Mouse (Mus musculus) lung, postnatal 4 days (tissue): ENCODE measurements around the gene 4930544D05Rik.

Experiments used
- DNase-seq, 2 experiments: peaks; one replicate each; pipeline ENCODE4 v3.0.0; 2021

Gene 4930544D05Rik

DNA sequence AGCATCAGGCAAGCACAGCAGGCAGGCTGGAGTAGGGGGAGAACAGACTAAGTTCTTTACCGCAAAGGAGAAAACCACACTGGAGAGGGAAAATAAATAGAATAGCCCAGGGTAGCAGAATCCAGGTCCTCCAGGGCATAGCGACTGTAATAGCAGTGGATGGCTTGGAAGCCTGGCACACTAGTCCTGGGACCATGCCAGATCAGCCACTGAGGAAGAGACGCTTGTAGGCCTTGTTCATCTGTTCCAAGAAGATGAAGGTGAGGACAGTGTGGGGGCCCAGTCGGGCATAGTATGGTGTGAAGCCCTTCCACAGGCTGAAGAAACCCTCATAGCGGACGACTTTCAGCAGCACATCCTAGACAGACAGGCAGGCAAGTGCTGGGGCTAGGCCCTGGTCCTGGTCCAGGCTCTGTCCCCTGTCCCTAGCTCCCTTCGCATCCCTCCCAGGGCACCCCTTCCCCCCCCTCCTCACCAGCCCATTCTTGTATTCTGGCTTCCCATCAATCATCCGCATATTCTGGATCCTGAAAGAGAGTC is 29.0 kb downstream of the 4930544D05Rik start:
- DNase-seq: no peak

DNA sequence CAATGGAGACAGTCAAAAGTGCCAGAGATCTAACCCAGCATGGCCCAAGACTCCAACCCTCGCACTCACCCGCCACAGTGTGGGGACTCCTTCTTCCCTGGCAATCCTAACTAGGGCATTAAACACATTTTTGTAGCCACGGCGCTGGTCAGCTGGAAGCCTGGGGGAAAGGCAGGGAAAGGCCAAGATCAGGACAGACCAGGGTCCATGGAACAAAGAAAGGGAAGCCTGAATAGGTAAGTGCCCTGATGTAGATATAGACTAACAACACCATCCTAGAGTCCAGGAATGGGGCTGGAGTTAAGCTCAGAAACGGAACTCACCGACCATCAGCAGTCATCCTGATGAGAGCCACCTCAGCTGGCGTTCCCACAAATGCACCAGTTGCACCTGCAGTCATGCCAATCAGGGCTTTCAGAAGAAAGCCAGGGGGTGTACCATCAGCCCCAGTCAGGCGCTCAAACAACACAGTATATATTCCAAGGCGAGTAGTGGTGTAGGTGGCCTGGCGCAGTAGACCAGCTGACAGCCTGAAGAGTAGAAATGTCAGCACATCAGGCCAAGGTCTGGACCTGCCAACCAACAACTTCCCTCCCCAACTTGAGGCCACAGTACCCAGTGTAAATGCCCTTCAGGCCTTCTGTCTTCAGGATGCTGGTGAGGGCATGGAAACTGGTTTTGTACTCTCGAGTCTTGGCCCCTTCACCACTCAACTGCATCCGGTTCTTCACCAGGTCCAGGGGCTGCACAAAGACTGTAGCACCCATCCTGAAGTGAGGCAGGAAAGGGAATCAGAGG is 30.0 kb downstream of the 4930544D05Rik start:
- no peak for DNase-seq

DNA sequence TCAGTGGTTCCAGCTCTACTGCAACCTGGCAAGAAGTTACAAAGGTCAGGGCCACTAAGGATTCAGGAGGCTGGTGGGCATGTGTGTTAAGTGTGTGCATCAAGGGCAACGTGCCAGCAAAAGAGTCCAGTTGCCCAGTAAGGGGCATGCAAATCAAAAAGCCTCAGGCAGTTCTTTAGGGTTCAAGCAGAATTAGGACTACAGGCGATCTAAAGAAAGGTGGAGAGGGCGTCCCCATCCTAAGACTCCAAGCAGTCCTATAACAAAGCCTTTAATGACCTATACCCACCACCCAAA is 30.6 kb downstream of the 4930544D05Rik start:
- no peak for DNase-seq

DNA sequence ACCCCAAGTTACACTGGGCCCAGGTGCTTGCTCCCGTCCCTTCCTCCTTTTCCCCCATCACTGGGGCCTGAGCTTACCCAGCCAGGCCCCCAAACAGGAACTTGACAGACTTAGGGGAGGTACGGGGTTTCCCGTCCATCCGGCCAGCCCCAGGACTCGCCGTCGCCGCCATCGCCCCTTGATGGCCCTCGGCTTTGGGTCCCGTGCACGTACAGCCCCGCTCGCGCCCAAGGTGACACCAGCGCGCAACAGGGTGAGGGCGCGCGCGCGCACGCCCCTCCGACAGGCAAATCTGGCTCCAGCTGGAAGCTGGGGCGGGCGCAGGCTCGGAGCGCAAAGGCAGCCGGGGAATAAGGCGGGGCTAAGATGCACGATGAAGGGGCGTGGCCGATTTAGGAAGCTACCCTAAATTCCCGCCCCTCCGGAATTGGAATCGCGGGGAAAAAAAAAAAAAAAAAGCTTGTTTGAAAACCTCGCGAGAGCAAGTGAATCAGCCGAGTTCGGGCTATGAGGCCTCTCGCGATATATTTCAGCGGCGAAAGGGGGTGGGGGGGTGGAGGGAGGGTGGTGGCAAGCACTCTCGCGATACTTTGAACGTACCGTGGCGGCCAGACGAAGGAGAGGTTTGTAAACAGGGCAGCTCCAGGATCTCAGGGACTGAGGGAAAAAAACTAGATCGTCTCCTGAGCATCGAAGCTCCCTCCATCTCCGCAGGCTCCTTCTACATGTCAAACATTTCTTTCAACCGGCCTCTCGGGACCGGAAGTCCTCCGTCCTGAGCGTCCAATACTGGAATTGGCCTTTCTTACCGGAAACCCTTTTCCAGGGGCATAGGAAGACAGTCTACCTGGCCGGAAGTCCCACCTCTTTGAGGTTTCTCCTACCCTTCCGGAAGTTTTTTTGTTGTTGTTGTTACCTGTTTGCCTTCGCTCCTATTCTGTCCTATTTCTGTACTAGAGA is 31.3 kb downstream of the 4930544D05Rik start, which contains the start of the genes Rnf167 and Slc25a11:
Rnf167 (plus strand) TSS at position 545 of the 960 bp plus-strand sequence.
Slc25a11 (minus strand) TSS at position 789 of the 960 bp plus-strand sequence.
- peak; percentile 98 for DNase-seq

DNA sequence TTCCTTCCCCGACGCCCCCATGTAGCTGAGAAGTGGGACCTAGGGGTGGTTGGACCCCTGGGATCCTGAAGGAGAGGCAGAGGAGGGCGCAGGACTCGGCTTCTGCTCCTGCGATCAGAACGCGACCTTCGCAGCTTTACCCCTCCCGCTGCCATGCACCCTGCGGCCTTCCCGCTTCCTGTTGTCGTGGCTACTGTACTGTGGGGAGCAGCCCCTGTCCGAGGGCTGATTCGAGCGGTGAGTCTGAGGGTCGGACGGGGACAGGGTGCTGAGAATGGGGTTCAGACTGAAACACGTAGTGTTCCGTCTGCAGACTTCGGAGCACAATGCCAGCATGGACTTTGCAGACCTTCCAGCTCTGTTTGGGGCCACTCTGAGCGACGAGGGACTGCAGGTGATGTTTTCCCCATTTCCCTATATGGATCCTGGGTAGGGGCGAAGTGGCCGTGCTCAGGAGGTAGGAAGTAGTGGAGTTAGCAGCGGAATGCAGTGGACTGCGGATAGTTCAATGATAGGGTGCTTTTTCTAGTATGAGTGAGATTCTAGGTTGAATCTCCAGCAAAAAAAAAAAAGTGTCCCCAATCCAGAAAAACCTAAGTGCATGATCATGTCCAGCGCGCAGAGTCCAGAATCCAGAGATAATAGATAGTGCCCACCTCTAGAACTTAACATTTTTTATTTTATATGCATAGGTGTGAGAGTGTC is 32.2 kb downstream of the 4930544D05Rik start:
- peak; percentile 57 to 59 for DNase-seq

DNA sequence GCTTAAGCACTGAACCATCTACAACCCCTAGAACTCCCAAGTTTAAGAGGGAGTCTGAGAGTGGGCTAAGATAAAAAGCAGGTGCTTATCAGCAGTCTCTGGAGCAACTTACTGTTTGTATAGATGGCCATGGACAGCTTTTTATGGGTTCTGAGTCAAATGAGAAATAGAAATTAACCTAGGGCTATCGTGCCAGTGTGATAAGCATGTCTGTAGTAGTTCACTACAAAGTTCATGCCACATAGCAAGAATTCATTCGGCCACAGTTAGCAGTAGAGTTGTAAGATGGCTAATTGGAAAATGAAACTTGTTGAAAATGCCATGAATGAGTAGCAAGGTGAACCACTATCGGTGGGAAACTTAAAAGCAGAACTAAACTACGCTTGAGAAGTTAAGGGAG is 32.9 kb downstream of the 4930544D05Rik start:
- DNase-seq: no peak

DNA sequence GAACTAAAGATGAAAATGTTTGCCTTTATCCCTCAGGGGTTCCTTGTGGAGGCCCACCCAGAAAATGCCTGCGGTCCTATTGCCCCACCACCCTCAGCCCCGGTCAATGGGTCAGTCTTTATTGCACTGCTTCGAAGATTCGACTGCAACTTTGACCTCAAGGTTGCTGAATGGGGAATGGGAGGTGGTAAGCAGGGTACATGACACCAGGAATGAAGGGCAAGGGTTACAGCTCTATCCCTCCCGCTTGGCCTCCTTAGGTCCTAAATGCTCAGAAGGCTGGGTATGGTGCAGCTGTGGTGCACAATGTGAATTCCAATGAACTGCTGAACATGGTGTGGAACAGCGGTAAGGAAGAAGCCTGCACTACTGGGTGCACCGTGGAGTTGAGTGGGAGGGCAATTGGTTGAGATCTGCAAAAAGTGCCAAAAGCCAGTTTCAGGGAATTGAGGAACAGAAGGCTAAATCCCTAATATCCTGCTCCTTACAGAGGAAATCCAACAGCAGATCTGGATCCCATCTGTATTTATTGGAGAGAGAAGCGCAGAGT is 33.6 kb downstream of the 4930544D05Rik start:
- no peak for DNase-seq

DNA sequence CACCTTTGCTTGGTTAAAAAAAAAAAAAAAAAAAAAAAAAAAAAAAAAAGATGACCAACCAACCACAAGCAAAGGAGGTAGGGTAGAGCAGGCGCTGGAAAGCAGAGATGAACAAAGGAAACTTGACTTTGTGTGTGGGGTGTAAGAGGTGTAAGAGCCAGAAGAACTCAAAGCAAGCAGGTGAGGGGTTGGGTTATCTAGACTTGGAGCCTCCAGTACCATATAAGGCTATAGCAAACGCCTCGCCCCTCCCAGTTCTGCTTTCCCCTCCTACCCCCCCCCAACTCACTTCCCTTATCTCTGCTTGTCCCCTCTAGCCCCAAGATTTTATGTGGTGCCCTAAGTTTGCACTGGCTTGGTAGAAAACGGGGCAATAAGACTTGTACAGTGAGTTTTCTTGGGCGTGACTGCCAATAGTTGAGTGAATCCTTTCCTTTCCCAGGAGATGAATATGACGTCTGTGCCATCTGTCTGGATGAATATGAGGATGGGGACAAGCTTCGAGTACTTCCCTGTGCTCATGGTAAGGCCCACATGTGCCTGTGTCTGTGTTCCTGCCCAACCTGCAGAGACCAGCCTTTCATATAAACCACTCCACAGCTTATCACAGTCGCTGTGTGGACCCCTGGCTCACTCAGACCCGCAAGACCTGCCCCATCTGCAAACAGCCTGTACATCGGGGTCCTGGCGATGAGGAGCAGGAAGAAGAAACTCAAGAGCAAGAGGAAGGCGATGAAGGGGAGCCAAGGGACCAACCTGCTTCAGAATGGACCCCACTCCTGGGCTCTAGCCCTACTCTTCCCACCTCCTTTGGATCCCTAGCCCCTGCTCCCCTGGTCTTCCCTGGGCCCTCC is 34.9 kb downstream of the 4930544D05Rik start:
- peak in 1 of 2 experiments; percentile 39 for DNase-seq

DNA sequence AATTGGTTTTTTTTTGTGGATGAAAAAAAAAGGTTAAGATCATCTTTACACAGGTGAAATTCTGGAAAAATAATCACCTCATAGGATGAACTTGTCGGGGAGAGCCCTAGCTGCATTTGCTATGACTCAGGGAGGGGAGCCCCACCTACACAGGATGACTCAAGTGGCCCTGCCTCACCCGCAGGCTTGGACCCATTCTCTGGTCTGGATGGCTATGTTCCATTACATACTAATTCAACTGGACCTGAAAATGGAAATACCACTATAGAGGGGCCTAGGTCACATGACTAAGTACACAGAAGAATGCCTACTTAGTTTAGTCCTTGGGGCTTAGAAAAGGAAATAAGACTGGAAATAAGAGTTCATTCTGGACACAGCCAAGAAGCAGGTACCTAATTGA is 35.7 kb downstream of the 4930544D05Rik start:
- DNase-seq: no peak

DNA sequence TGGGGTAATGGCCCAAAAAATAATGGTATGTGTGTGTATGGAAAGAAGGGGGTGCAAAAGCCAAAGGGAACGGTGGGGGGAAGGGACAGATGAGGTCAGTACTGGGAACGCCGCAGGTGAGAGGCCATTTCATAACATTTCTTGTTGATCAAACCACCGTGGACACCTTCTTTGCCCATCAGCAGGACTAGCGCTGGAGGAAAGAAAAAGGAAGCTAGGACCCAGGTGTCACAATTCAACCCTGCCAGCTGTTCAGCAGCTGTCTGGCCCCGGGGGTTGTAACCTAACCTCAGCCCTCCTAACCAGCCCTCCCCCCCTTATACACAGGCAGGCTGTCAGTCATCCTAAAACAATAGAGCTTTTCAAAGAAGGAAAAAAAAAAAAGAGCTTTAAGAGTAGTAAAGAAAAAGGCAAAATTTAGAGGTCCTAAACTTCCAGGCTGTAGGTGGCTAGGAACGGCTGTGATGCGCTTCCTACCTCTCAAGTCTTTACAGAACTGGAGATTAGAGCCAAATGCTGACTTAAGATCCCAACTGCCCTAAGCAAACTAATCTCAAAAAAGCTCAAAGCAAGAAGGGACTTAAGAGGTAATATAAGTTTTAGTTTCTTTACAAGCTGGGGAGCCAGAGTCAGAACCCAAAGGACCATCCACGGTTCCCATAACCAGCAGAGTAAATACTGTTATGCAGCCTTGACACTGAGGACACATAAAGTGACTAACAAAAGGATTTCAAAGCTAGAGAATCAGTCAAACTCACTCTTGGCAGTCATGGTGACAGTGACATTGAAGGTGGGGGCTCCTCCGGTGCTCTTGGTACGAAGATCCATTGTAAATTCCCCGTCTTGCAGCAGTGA is 36.6 kb downstream of the 4930544D05Rik start:
- no peak for DNase-seq

DNA sequence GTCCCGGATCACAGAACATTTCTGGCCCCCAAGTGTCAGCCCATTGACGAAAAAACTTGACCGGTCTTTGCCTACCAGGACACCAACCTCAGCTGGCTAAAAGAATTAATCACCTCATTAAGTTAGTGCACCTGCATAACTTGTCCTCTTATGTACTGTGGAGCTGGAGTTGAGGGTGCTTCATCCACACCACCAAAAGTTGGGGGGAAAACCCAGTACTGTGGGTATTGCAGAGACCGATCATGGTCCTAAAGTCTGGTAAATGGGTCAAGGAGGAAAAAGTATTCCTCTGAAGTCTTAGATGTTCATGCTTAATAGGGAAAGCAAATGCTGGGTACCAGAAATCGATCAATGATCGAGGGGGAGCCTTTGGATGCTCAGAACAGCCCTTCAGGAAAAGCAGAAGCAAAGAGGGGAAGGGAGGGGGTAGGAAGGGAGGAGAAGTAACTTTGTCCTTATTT is 37.3 kb downstream of the 4930544D05Rik start:
- DNase-seq: no peak

DNA sequence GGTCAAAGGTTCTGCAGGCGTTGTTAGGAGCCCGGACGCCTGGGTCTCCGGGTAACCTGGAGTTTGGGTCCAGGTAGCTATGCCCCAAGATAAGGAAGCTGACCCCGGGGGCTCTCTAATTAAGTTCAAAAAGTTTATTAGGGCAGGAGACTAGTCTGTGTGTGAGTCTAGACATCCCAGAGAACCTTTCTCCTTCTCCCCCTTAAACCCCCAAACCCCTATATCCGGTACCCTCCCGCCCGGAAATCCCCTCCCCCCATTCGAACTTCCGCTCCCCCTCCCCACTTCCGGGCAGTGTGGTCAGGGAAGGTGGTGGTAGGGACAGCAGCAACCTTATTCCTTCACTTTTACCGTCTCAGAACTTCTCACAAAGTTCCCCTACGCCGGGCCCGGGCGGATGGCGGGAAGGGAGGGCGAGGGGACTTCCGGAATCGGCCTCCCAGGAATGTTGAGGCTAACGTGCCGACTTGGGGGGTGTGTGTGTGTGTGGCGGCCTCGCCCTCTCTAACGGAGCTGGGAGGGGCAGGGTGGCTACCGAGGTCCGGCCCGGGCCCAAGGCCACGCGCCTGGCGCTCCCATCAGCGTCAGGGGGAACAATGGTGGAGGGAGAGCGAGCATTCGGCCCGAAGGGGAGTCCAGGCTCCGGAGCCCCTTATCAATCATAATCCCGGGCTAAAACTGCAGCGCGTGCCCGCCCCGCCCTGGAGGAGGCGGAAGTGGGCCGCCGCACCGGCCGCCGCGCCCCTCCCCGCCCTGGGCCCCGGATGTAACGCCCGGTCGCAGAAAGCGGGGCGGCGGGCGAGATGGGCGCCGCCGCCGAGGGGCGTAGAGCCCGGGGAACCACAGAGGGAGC is 37.9 kb downstream of the 4930544D05Rik start:
- DNase-seq: peak; percentile 82 to 85

DNA sequence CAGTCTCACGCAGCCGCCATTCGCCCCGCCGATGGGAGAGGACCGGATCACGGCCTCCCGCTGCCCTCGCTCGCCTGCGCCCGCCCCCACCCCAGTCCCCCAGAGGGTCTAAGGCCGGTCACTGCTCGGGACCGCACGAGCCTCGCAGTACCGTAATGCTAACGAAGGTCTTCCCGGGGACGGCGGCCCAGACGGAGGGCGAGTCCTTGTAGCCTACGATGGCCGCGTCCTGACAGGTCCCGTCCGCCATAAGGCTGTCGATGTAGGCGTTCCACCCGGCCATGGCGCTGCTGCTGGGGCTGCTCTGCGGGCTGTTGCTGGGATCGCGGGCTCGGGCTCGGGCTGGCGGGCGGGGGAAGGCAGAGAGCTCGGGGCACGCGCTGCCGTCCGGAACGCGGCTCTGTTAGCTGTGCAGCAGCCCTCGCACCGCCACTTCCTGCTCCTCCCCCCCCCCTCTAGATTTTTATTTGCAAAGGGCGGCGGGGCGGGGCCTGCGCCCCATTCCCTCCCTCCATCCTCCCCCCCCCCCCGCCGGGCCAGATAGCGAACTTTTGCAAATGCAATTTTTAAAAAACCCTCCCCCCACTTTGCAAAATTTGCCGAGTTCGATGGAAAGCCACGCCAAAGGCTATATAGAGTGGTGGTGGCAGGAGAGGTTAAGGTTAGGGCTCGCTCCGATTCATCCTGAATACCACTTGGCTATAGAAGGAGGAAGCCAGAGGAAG is 38.7 kb downstream of the 4930544D05Rik start, which contains the start of gene Pfn1:
Pfn1 (minus strand) TSS at position 447 of the 725 bp plus-strand sequence.
- peak; percentile 85 to 88 for DNase-seq

DNA sequence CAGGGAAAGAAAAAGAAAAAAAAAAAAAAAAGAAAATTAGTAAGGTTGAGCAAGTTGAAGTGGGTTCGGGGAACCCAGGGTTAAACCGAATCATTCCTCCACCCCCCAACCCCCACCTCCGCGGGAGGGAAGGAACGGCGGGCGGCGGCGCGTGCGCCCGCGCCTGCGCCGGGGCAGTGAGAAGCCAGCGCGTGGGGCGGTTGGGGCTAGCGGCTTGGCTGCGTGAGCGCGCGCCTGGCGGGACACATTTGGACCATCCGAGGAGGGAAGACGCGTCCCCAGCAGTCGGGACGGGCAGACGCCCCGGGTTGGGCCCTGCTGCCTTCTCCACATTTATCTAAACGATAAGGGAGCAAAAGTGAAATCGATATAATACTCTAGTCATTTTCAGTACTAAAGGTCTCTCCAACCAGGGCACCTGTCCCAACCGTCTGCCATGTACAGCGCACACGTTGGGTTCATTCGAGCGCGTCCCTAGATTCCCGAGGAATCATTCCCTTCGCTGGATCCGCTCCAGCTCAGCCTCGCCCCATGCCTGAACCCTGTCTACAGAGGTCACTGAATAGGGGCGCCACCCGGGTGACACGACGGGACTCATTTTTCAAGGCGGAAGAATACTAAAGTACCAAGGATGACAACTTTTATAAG is 39.4 kb downstream of the 4930544D05Rik start:
- peak; percentile 88 to 91 for DNase-seq

DNA sequence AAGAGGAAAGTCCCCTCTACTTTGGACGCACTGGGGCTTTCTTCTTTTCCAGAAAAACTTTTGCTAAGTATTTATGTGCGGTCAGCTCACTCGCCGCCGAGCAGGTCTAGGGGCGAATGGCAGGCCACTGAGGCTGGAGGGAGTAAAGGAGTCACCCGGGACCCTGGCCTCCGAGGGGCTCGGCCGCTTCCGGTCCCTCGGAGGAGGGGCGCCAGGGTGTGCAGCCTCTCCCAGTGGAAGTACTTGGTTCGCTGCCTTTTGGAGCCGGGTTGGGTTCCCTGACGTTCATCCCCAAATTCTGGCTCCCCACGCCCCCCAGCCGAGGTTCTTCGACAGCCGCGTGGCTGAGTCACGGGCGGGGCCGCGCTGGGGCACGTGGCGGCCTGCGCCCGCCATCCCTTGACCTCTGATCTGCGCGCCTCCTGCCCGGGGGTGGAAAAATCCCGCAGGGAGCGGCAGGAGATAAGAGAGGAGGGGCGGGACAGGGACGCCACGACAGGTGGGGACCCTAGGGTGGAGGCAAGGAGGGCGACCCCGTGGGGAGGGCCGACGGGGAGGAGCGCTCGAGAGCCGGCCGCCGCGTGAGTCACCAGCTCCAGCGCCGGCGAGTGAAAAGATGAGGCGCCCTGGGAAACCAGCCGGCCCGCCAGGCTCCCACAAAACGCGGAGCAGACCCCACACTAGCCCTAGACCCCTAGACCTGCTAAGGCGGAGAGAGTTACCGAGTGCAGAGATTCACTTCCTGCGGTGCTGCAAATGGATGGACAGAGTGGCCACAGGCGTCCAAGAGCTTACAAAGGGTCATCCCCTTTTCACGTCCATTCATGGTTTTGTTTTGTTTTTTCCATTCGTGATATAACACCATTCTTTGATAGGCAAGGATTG is 40.2 kb downstream of the 4930544D05Rik start:
- peak; percentile 75 to 80 for DNase-seq

DNA sequence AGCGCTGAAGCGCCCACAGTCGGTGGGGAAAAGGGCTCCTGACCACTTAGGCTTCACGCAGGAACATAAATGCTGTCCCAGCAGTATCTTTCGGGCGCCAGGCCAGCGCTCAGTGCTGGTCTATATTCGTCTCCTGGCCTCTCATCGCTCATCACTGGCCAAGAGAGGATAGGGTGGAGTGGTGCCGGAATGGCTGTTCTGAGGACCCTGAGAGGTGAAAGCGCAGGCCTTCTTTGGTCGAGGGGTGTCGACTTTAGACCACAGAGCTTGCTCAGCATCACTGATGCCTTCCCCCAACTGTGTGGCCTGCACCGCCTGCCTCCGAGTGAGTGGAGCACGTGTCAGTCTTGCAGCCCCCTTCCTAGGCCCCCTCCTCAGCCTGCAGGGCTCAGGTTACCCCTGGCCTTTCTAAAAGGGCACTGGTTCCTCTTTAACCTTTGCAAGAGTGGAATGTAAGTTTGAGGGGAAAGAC is 40.8 kb downstream of the 4930544D05Rik start:
- peak; percentile 55 to 71 for DNase-seq

DNA sequence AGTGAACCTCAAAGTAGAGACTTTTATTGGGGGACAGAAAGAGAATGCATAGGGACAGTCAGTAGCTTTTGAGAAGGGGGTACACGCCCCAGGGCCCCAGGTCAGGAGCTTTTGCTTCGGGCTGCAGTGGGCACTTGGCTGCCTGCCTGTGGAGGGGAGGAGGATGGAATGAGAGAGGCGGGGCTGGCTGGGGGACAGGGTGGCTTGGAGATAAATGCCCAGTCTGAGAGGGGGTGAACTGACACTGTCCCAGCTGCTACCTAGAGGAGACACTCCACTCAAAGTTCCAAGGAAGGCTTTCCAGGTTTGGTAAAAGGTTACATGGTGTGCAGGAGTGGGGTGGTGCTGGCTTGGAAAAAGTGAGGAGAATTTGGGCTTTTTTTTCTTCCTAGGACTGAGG is 41.3 kb downstream of the 4930544D05Rik start, which contains the start of gene Eno3:
Eno3 (plus strand) TSS at position 239 of the 400 bp plus-strand sequence.
- DNase-seq: peak in 1 of 2 experiments; percentile 46
